Mouse (Mus musculus): ENCODE measurements around the gene Cdh13. TPM values are rescaled to one million over a fixed set of nuclear protein-coding genes. Genes with fewer than 3 reads are reported as not detected.

Gene Cdh13
- polyA plus RNA-seq, 1 experiment from 2014 or later: 50.0 TPM

DNA sequence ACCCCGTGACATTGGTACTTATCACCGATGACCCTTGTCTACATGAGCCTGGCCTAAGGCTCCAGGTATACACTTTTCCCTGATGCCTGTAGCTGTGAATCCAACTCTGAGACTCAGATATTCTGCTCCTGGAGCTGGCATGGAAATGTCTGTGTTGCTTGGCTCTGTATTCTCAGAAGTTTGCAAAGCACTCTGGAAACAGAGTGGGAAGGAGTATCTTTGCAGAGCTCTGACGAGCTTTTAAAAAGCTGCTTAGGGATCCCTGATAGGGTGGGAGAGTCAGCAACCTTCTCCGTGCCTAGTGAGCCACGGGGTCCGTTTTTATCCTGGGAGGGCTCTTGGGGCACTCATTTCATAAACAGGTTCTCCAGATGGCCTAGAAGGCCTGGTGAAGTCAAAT lies 526.1 kb downstream of the Cdh13 start:
- Histone ChIP-seq H3K27ac (replicated peaks) (no peak overlapping the region), H3K9ac (no peak overlapping the region), H3K36me3 (no peaks in the 10 kb centered on the region), H3K4me2 (no peak overlapping the region), H3K4me3 (no peak overlapping the region), H3K9me3 (no peaks in the 10 kb centered on the region), H3K27me3 (replicated peaks) (no peaks in the 10 kb centered on the region), H3K4me1 (no peaks in the 10 kb centered on the region)
- WGBS: 59% methylated on average over 6 of the region's 6 CpGs
- ATAC-seq (ENCODE audit: extremely low read depth, insufficient number of reproducible peaks, low FRiP score, low TSS enrichment): no peak

DNA sequence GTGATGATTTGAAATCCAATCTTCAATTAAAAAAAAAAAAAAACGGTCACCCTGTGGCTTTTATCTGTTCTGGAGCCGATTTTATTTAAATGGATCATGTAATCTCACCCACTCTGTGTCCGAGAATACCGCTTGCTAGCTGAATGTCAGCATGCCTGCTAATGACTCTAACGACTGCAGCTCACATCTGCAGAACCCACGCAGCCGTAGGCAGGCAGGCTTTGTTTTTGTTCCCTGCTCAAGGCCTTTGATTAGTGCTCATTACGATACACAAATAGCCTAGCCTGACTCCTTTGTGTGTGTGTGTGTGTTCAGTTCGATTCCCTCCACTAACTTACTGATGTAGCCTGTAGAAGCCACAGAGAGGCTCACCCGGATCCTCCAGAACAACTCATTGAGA lies 531.5 kb downstream of the Cdh13 start:
- Histone ChIP-seq H3K4me1 (peaks cover 10% of the 10 kb centered on the region), H3K9me3 (no peaks in the 10 kb centered on the region), H3K4me3 (no peak overlapping the region), H3K4me2 (no peak overlapping the region), H3K9ac (no peak overlapping the region), H3K27ac (replicated peaks) (no peak overlapping the region), H3K36me3 (no peaks in the 10 kb centered on the region), H3K27me3 (replicated peaks) (no peaks in the 10 kb centered on the region)
- no peak for ATAC-seq (ENCODE audit: extremely low read depth, insufficient number of reproducible peaks, low FRiP score, low TSS enrichment)
- WGBS: 70% methylated on average over 10 of the region's 10 CpGs

DNA sequence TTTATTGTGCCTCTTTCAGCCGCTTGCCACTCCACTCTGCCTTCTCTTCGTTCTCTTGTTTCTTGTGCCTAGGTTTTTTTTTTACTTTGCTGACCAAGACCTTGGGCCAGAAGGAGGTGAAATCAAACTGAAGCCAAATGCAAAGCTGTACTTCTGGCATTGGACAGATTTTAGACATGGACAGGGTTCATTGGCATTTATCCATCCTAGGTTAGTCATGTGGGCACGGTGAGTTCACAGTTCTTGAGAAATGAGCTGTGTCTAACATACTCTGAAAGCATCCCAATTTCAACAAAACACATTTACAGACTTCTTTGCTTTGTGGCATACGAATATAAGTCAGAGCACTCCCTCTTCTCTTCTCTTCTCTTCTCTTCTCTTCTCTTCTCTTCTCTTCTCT lies 543.2 kb downstream of the Cdh13 start:
- Histone ChIP-seq H3K9ac (no peak overlapping the region), H3K36me3 (no peaks in the 10 kb centered on the region), H3K27me3 (replicated peaks) (no peaks in the 10 kb centered on the region), H3K4me3 (no peak overlapping the region), H3K4me2 (no peak overlapping the region), H3K27ac (replicated peaks) (no peak overlapping the region), H3K4me1 (peaks cover 6% of the 10 kb centered on the region), H3K9me3 (no peaks in the 10 kb centered on the region)
- ATAC-seq (ENCODE audit: extremely low read depth, insufficient number of reproducible peaks, low FRiP score, low TSS enrichment): no peak
- whole genome bisulfite sequencing: 79% methylated on average over 4 of the region's 4 CpGs

DNA sequence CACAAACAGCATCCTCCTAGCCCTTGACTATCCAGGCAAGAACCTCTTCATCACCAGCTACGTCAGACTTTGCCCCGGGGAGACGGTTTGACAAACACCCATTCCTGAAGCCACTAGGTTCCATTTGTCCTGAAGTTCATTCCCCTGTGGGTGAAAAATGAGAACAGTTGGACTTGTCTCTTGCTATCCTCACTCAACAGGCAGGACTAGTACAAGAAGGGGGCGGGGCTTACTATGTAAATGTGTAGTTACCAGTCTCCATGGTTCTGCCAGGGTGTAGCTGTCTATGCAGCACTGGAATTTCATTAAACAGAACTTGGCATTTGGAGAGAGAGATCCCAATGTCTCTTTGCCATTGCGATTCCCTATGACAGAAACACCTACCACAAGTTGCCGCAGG lies 544.2 kb downstream of the Cdh13 start:
- no peaks in the 10 kb centered on the region for H3K9me3 ChIP-seq
- WGBS: 81% methylated on average over 6 of the region's 6 CpGs

DNA sequence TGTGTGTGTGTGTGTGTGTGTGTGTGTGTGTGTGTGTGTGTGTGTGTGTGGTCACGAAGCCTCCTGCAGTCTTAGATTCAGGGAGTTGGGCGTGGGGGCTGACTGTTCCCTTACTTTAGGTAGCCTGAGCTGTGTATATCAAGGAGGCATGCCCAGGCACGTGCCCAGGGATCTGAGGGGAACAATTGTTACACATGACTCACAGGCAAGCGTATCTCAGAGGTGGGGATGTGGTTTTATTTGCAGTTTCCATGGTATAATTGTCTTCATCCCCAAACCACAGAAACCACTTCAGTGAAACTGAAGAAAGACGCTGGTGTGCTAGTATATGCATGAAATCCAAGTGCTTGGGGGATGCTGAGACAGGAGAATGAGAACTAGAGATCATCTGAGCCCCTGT lies 546.8 kb downstream of the Cdh13 start:
- H3K27ac ChIP-seq (replicated peaks): no peak overlapping the region
- no peak overlapping the region for H3K4me2 ChIP-seq
- peaks cover 8% of the 10 kb centered on the region for H3K4me1 ChIP-seq
- no peaks in the 10 kb centered on the region for H3K27me3 ChIP-seq (replicated peaks)
- no peak overlapping the region for H3K9ac ChIP-seq
- H3K4me3 ChIP-seq: no peak overlapping the region
- H3K9me3 ChIP-seq: no peaks in the 10 kb centered on the region
- no peak for ATAC-seq (ENCODE audit: extremely low read depth, insufficient number of reproducible peaks, low FRiP score, low TSS enrichment)
- 68% methylated on average over 5 of the region's 5 CpGs for WGBS
- H3K36me3 ChIP-seq: no peaks in the 10 kb centered on the region

More for the DNA sequence above, 544.2 kb downstream of the Cdh13 start:
- Histone ChIP-seq H3K27ac (replicated peaks) (no peak overlapping the region), H3K36me3 (no peaks in the 10 kb centered on the region), H3K27me3 (replicated peaks) (no peaks in the 10 kb centered on the region), H3K4me2 (no peak overlapping the region), H3K4me1 (peaks cover 8% of the 10 kb centered on the region), H3K4me3 (no peak overlapping the region), H3K9ac (no peak overlapping the region)
- no peak for ATAC-seq (ENCODE audit: extremely low read depth, insufficient number of reproducible peaks, low FRiP score, low TSS enrichment)

DNA sequence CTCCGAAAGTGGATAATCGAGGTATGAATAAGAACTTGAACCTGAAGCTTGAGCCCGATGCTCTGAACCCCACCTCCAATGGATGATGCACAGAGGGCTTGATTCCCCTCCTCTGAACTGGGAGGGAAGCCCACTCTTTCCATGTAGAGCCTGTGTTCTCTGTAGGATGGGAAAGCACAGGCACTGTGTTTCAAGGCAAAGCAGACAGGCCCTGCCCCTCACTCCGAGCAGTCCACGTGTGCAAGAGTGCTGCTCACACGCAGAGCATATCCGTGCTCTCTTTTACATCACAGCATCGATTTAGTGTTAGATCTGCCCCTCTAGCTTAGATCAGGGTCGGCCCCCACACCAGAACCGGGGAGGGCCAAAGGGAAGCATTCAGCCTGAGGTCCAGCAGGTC lies 547.5 kb downstream of the Cdh13 start:
- H3K36me3 ChIP-seq: no peaks in the 10 kb centered on the region
- no peak overlapping the region for H3K27ac ChIP-seq (replicated peaks)
- peaks cover 8% of the 10 kb centered on the region for H3K4me1 ChIP-seq
- H3K9ac ChIP-seq: no peak overlapping the region
- no peak overlapping the region for H3K4me2 ChIP-seq
- ATAC-seq (ENCODE audit: extremely low read depth, insufficient number of reproducible peaks, low FRiP score, low TSS enrichment): no peak
- H3K4me3 ChIP-seq: no peak overlapping the region
- H3K9me3 ChIP-seq: no peaks in the 10 kb centered on the region
- no peaks in the 10 kb centered on the region for H3K27me3 ChIP-seq (replicated peaks)
- 74% methylated on average over 10 of the region's 10 CpGs for WGBS

DNA sequence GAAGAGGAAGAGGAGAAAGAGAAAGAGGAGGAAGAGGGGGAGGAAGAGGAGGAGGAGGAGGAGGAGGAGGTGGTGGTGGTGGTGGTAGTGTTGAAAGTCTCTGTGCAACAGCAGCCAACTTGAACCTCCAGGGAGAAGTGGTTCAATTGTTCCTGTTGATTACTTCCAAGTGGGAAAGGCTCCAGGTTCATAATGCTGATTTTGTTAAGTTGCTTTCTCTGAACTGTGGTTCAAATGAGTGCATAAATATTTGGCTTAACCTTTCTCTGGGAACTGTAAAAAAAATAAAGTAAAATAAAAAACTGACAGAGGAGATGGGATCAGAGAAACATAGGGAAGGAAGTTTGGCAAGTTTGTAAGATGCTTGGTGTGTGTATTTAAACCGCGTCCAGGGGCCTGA lies 555.3 kb downstream of the Cdh13 start:
- no peak for ATAC-seq (ENCODE audit: extremely low read depth, insufficient number of reproducible peaks, low FRiP score, low TSS enrichment)
- 88% methylated on average over 2 of the region's 2 CpGs for WGBS

DNA sequence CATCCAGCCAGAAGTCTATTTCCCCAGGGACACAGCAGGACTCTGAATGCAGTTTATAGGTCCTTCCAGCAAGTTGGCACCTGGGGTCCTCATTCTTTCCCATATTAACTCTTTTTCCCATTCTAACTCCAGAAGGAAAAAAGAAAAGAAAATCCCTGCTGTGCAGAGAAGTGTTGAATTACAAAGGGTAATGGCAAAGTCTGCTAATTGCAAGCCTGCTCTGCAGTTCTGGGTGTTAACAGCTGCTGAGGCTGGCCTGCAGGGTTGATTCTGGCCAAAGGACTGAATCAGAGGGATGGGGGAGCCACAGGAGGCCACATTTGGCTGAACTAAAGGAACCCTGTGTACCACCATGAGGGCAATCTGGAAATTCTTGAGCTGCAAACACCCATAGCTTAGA lies 562.2 kb downstream of the Cdh13 start:
- no peak overlapping the region for H3K27ac ChIP-seq (replicated peaks)
- peaks cover 3% of the 10 kb centered on the region; the same call in 1 of the 2 replicates for H3K27me3 ChIP-seq (replicated peaks)
- no peaks in the 10 kb centered on the region for H3K36me3 ChIP-seq
- H3K9ac ChIP-seq: no peak overlapping the region
- no peak for ATAC-seq (ENCODE audit: extremely low read depth, insufficient number of reproducible peaks, low FRiP score, low TSS enrichment)
- no peak overlapping the region for H3K4me2 ChIP-seq
- no peaks in the 10 kb centered on the region for H3K9me3 ChIP-seq
- no peaks in the 10 kb centered on the region for H3K4me1 ChIP-seq
- no peak overlapping the region for H3K4me3 ChIP-seq

More for the DNA sequence above, 555.3 kb downstream of the Cdh13 start:
- Histone ChIP-seq H3K9me3 (no peaks in the 10 kb centered on the region), H3K27ac (replicated peaks) (no peak overlapping the region), H3K9ac (no peak overlapping the region), H3K36me3 (no peaks in the 10 kb centered on the region), H3K4me2 (no peak overlapping the region), H3K4me1 (no peaks in the 10 kb centered on the region), H3K27me3 (replicated peaks) (no peaks in the 10 kb centered on the region), H3K4me3 (no peak overlapping the region)

DNA sequence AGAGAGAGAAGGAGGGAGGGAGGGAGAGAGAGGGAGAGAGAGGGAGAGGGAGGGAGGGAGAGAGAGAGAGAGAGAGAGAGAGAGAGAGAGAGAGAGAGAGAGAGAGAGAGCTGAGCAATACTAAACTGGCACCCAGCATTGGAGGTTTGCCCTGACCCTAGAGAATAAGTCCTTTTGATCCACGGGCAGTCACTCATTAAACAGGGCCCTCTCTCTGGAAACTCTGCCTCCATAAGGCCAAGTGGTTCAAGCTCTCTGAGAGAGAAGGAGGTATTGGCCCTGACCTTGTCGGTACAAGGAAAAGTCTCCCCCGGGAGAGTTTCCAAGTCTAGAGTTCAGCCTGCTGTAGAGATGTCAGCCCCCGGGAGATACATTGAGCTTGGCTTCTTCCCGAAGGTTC lies 564.5 kb downstream of the Cdh13 start:
- Histone ChIP-seq H3K9me3 (no peaks in the 10 kb centered on the region), H3K9ac (no peak overlapping the region), H3K36me3 (no peaks in the 10 kb centered on the region), H3K4me1 (no peaks in the 10 kb centered on the region), H3K27ac (replicated peaks) (no peak overlapping the region), H3K4me2 (no peak overlapping the region), H3K27me3 (replicated peaks) (peaks cover 3% of the 10 kb centered on the region; the same call in 1 of the 2 replicates), H3K4me3 (no peak overlapping the region)
- WGBS: 51% methylated on average over 5 of the region's 5 CpGs
- no peak for ATAC-seq (ENCODE audit: extremely low read depth, insufficient number of reproducible peaks, low FRiP score, low TSS enrichment)

DNA sequence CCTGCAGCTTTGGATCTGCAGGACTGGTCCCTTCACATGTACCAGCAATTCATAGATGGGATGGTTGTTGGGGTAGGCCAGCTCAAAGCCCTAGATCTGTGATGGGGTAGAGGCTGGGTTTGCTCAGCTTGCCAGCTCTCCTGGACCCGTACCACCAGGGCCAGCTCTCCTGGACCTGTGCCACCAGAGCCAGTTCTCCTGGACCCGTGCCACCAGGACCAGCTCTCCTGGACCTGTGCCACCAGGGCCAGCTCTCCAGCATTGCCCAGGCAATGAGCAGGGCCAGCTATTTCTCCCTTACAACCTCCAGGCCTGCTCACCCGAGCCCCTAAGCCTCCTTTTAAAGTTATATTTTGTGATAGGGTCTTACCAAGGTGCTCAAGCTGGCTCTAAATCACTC lies 566.0 kb downstream of the Cdh13 start:
- no peak overlapping the region for H3K27ac ChIP-seq (replicated peaks)
- H3K4me2 ChIP-seq: no peak overlapping the region
- peaks cover 3% of the 10 kb centered on the region; the same call in 1 of the 2 replicates for H3K27me3 ChIP-seq (replicated peaks)
- no peaks in the 10 kb centered on the region for H3K4me1 ChIP-seq
- no peaks in the 10 kb centered on the region for H3K36me3 ChIP-seq
- WGBS: 76% methylated on average over 3 of the region's 3 CpGs
- no peaks in the 10 kb centered on the region for H3K9me3 ChIP-seq
- no peak for ATAC-seq (ENCODE audit: extremely low read depth, insufficient number of reproducible peaks, low FRiP score, low TSS enrichment)
- no peak overlapping the region for H3K4me3 ChIP-seq
- H3K9ac ChIP-seq: no peak overlapping the region

DNA sequence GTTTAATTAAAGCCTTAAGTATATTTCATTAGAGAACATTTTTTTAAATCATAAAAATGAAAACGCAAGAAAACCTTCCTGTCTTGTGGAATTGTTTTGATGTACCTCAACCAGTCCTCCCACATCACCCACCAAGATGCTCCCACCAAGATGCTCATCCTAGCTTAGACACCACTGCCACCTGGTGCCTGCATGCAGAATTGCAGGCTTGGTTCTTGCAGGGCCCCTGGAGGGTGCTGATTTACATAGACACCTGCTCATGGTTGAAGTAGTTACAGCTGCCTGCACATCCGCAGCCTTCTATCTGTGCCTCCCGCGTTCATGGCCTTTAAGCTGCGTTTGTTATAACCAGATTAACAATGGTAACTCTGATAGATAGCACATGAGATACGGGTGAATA lies 566.8 kb downstream of the Cdh13 start:
- ATAC-seq (ENCODE audit: extremely low read depth, insufficient number of reproducible peaks, low FRiP score, low TSS enrichment): peak; percentile 42; the same call in 1 of the 2 replicates

DNA sequence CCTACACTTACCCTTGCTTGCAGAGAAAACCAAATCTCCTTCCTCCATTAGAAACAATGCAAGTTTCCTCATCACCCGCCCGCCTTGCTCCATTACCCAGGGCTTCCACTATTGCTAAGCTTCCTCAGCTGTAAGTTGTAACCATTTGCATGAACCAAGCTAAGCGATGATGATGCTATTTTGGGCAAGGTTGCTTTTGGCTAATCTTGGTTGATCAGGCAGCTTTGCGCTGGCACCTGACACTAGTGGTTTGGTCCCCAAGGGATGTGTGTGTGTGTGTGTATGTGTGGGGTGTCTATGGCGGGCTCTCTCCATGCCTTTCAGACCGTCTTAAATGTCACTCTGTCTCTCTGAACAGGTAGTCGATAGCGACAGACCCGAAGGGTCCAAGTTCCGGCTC lies 567.8 kb downstream of the Cdh13 start:
- Histone ChIP-seq H3K27me3 (replicated peaks) (peaks cover 3% of the 10 kb centered on the region; the same call in 1 of the 2 replicates), H3K27ac (replicated peaks) (no peak overlapping the region), H3K36me3 (no peaks in the 10 kb centered on the region), H3K9me3 (no peaks in the 10 kb centered on the region), H3K4me1 (peaks cover 5% of the 10 kb centered on the region; the same call in 1 of the 2 replicates), H3K4me3 (no peak overlapping the region), H3K9ac (no peak overlapping the region), H3K4me2 (no peak overlapping the region)
- ATAC-seq (ENCODE audit: extremely low read depth, insufficient number of reproducible peaks, low FRiP score, low TSS enrichment): no peak
- 82% methylated on average over 10 of the region's 10 CpGs for WGBS

More for the DNA sequence above, 566.8 kb downstream of the Cdh13 start:
- Histone ChIP-seq H3K4me1 (peaks cover 5% of the 10 kb centered on the region; the same call in 1 of the 2 replicates), H3K27ac (replicated peaks) (no peak overlapping the region), H3K4me2 (no peak overlapping the region), H3K4me3 (no peak overlapping the region), H3K9ac (no peak overlapping the region), H3K27me3 (replicated peaks) (peaks cover 3% of the 10 kb centered on the region; the same call in 1 of the 2 replicates), H3K36me3 (no peaks in the 10 kb centered on the region), H3K9me3 (no peaks in the 10 kb centered on the region)
- 19% methylated on average over 6 of the region's 6 CpGs for WGBS
